In the genomic region with DNA sequence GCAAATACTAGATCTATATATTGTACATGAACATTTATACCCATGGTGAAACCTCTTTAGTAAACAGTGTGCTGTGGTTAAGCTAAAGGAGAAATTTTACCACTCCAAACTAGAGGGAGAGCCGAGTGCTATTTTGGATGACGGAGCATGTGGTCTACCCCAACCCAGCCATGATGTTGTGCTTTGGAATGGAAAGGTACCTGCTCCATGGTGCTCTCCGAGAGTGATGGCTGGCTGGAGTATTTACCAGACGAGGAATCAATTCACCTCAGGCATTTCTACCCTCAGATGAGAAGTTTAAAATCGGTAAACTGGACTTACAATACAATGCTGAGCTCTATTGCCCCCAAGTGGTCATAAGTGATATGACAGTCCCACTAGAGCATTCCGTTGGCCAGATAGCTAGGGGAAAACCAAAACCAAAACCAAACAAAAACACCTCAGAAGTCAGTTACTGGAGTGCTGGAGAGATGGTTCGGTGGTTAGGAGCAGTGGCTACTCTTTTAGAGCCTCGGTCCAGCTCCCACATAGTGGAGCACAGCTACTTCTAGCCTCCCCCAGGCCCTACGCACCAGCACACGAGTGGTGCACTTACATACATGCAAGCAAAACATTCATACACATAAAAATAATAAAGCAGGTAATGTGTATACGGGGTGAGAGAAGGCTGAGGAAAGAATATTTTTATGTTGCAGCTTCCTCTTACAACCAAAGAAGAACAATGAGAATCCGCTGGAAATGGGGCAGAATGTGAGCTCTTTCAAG, we compare ENCODE assay signal across 9 mouse cellular contexts.
DNase-seq lines count a peak whose midpoint lies in the region; TF ChIP-seq lines count a peak whose summit lies in the region.
"Had no signal": no experiment of that assay in that cellular context is flagged by ENCODE, and none has a peak within 500 bp of the region (broad histone marks: within the 10 kb centered on the region; RNA-seq: fewer than 3 reads in every experiment).

No protein-coding gene starts in this region.

- H3K4me3 ChIP-seq in gastrocnemius, adult 2 months: peak overlapping the region; percentile 39
- no peak overlapping the region for H3K4me3 ChIP-seq in ES-E14 (ENCODE audit: insufficient read depth in 1 of 2, low read depth in 1 of 2, low read length in 2 of 2, poor library complexity in 1 of 2, severe bottlenecking in 1 of 2)
- H3K4me3 ChIP-seq: limb, embryonic 13.5 days had no signal

- peak; percentile 89 for TF ChIP-seq CTCF in gastrocnemius, adult 2 months (IDR thresholded peaks at IDR 0.05)

- in situ Hi-C loops in ES-E14 (cut with MboI; ENCODE audit: low sequenced_read_pairs in 2 of 2, unreplicated experiment in 2 of 2): no loop called here

- H3K9me3 ChIP-seq in ES-E14 (ENCODE audit: control insufficient read depth, insufficient read depth, low read depth, low read length): no peaks in the 10 kb centered on the region
- H3K9me3 ChIP-seq: limb, embryonic 13.5 days had no signal

- DNase-seq in gastrocnemius, adult 2 months: peak; percentile 22
- DNase-seq in gastrocnemius, postnatal 25 days: no peak
- peak; percentile 35 for DNase-seq in ES-E14 (ENCODE audit: low read depth, low spot score)
- DNase-seq in cerebellum, adult 11-12 months: peak; percentile 12
- peak; percentile 36 to 84 for DNase-seq in frontal cortex, adult 2 months (ENCODE audit: extremely low spot score in 1 of 2, low spot score in 1 of 2)
- peak; percentile 78 for DNase-seq in layer of hippocampus, adult 11-12 months (ENCODE audit: low spot score)
- DNase-seq in lung, postnatal 36 days: peak; percentile 83
- DNase-seq in right cerebral cortex, postnatal 25 days: peak; percentile 30

- peaks cover 5% of the 10 kb centered on the region for H3K36me3 ChIP-seq in ES-E14 (ENCODE audit: control insufficient read depth, insufficient read depth, low read length, poor library complexity, severe bottlenecking)

- peak overlapping the region; percentile 24; the same call in 1 of the 2 replicates for H3K27ac ChIP-seq in gastrocnemius, adult 2 months
- no peak overlapping the region for H3K27ac ChIP-seq in ES-E14 (ENCODE audit: insufficient read depth, low read depth, low read length, poor library complexity, severe bottlenecking)
- H3K27ac ChIP-seq: limb, embryonic 13.5 days had no signal

- intact Hi-C loops in gastrocnemius, adult 2 months (cut with DNase I): no loop called here

- no peak overlapping the region for H3K9ac ChIP-seq in ES-E14 (ENCODE audit: insufficient read depth, low read depth, low read length, poor library complexity, severe bottlenecking)
- H3K9ac ChIP-seq: limb, embryonic 13.5 days had no signal

- H3K4me1 ChIP-seq in ES-E14 (ENCODE audit: control insufficient read depth in 2 of 2, insufficient read depth in 2 of 2, low read length in 2 of 2, poor library complexity in 1 of 2): no peaks in the 10 kb centered on the region; a peak in 1 of 4 replicates
- H3K4me1 ChIP-seq: limb, embryonic 13.5 days had no signal

TF ChIP-seq in ES-E14, 5 proteins besides CTCF, POLR2A, EP300 and RAD21:
- TF ChIP-seq ZC3H11A (IDR thresholded peaks at IDR 0.05; ENCODE audit: borderline replicate concordance, low read depth, low read length) (0 out of 2 replicates have a peak, but pooled peaks have one; percentile 7), MAFK (IDR thresholded peaks at IDR 0.05; ENCODE audit: insufficient read depth, low read depth, low read length) (no peak)
TF ChIP-seq in ES-E14: peak in this region for 1.
